Comparison of ENCODE assay signal across 8 mouse cellular contexts in the genomic region with DNA sequence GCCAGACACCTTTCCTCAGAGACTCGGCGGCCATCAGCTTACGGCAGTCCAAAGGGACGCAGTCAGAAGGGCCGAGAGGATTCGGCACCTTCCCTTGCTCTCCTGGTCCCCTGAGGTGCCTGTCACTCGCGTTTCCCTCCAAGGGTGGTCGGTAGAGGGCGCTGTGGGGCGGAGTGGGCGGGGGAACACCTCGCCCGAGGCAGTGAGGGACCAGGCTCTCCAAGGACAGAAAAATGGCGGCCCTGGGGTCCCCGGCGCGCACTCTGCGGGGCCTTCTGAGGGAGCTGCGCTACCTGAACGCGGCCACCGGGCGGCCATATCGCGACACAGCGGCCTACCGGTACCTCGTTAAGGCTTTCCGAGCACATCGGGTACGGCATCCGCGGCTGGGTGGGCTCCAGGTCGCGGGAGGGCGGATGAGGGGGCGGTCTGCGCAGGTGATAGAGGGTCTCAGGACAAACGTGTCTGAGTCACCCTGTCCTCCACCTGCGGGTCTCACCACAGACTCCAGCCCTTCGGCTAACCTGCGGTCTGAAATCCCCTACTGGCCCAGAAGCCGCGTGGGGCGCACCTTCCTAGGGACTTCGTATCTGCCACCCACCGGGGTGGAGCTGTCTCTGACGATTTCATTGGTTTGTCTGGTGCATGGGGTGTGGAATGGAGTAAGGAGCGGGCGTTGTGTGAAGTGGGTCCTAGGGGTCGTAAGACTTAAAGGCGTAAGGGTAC. TPM values are rescaled to one million over a fixed set of nuclear protein-coding genes. Genes with fewer than 3 reads are reported as not detected.
DNase-seq lines count a peak whose midpoint lies in the region; ATAC-seq lines count a peak whose summit lies in the region.

No protein-coding gene starts in this region.

- H3K4me1 ChIP-seq in hindbrain, embryonic 15.5 days (replicated peaks), result peaks cover 18% of the 10 kb centered on the region

- DNase-seq in WW6 (ENCODE audit: low read depth, low spot score), result peak; percentile 90
- DNase-seq in cerebellum, postnatal 36 days, result peak; percentile 97 to 99
- peak; percentile 93 to 98 for DNase-seq in frontal cortex, postnatal 36 days (ENCODE audit: low spot score in 2 of 2)
- DNase-seq in left cerebral cortex, adult 11 months (ENCODE audit: low spot score), result peak; percentile 87
- DNase-seq in lung, postnatal 36 days, result peak; percentile 97
- peak; percentile 97 for DNase-seq in retina, embryonic 14.5 days (ENCODE audit: low spot score)
- peak; percentile 97 to 100 for DNase-seq in thymus, postnatal 36 days

- peak; percentile 66 for ATAC-seq in hindbrain, embryonic 15.5 days (ENCODE audit: low FRiP score, low read depth)

- H3K27ac ChIP-seq in hindbrain, embryonic 15.5 days (replicated peaks), result peak overlapping the region; percentile 94

- 0% methylated on average over 53 of the region's 53 CpGs for WGBS in hindbrain, embryonic 15.5 days

- H3K27me3 ChIP-seq in hindbrain, embryonic 15.5 days, result no peaks in the 10 kb centered on the region

- peak overlapping the region; percentile 60 for H3K4me3 ChIP-seq in hindbrain, embryonic 15.5 days

- H3K9me3 ChIP-seq in hindbrain, embryonic 15.5 days, result no peaks in the 10 kb centered on the region

- peaks cover 4% of the 10 kb centered on the region; the same call in 1 of the 2 replicates for H3K36me3 ChIP-seq in hindbrain, embryonic 15.5 days

- H3K4me2 ChIP-seq in hindbrain, embryonic 15.5 days, result peak overlapping the region; percentile 58

- peak overlapping the region; percentile 75 for H3K9ac ChIP-seq in hindbrain, embryonic 15.5 days

RNA-seq across cellular contexts. Expression of gene Fmc1, which starts 1.5 kb away (rescaled TPM):
- 193 and 210 TPM in 2 replicates for polyA plus RNA-seq in hindbrain, embryonic 15.5 days (2015; fragmentation: Nextera tagmentation; extraction: Ambion mirVana)

RNA-seq across cellular contexts. Expression of gene Luc7l2, which starts 16.3 kb away (rescaled TPM):
- 36.9 and 38.5 TPM in 2 replicates for polyA plus RNA-seq in hindbrain, embryonic 15.5 days (2015; fragmentation: Nextera tagmentation; extraction: Ambion mirVana)

Comparison
In these comparisons a context has a peak if more than half of its experiments do, and no peak if none do; other contexts are left out.
1. Peak in every context shown above with its lines: DNase-seq, ATAC-seq, H3K4me3 ChIP-seq and H3K27ac ChIP-seq.